Mouse (Mus musculus) liver, embryonic 16.5 days (tissue): ENCODE results near the gene Acox3. TPM values are rescaled to one million over a fixed set of nuclear protein-coding genes. Genes with fewer than 3 reads are reported as not detected.

Experiments
- ATAC-seq: fragments of 200-750 bp; cut with Nextera tagmentation; 2 replicates; pipeline ENCODE4 v1.8.0; 2017; ENCODE audit warnings: low read depth, mild to moderate bottlenecking, moderate number of reproducible peaks, moderate library complexity
- H3K27ac ChIP-seq: fragments of 300-500 bp; sonication (generic); 2 replicates; pipeline ENCODE4 v1.5.1; 2014; ENCODE audit warnings: mild to moderate bottlenecking, low read length
- H3K27me3 ChIP-seq: fragments of 300-500 bp; sonication (generic); 2 replicates; pipeline ENCODE4 v1.6.1; 2014; ENCODE audit warnings: low read depth, low read length, mixed read lengths; ENCODE audit not compliant: control insufficient read depth, insufficient read depth
- H3K36me3 ChIP-seq: fragments of 300-500 bp; sonication (generic); 2 replicates; pipeline ENCODE4 v1.6.1; 2014; ENCODE audit warnings: mild to moderate bottlenecking; ENCODE audit not compliant: control insufficient read depth, insufficient read depth
- H3K4me1 ChIP-seq: fragments of 300-500 bp; sonication (generic); 2 replicates; pipeline ENCODE4 v1.6.1; 2014; ENCODE audit warnings: low read depth, low read length, mixed read lengths; ENCODE audit not compliant: control insufficient read depth
- H3K4me2 ChIP-seq: fragments of 300-500 bp; sonication (generic); 2 replicates; pipeline ENCODE4 v1.6.1; 2014; ENCODE audit warnings: low read depth, low read length, mixed read lengths
- H3K4me3 ChIP-seq: fragments of 300-500 bp; sonication (generic); 2 replicates; pipeline ENCODE4 v1.5.1; 2014; ENCODE audit warnings: low read depth, mild to moderate bottlenecking, low read length
- H3K9ac ChIP-seq: fragments of 300-500 bp; sonication (generic); 2 replicates; pipeline ENCODE4 v1.6.1; 2014; ENCODE audit warnings: low read depth, low read length
- H3K9me3 ChIP-seq: fragments of 300-500 bp; sonication (generic); replicated peaks from 2 replicates; pipeline ENCODE4 v1.6.1; 2016; ENCODE audit warnings: low read length; ENCODE audit not compliant: control insufficient read depth
- WGBS: fragments of 180-500 bp; shearing (Covaris S2); extraction: QIAGEN DNeasy Blood & Tissue Kit; methylation state at CpG from one replicate; pipeline ENCODE4 v1.1.7; 2014; ENCODE audit not compliant: insufficient replicate concordance; 5-methylcytosine and 5-hydroxymethylcytosine counted together
- polyA plus RNA-seq: library from polyadenylated mRNA; unstranded; fragments of >200 nt; fragmentation: Nextera tagmentation; extraction: Ambion mirVana; gene quantifications from 2 replicates; pipeline ENCODE4 v1.2.1, GENCODE M21; 2015

Gene Acox3
- polyA plus RNA-seq, 1 experiment from 2014 or later: 4.4 TPM

- Histone ChIP-seq H3K36me3 (peaks cover 6% of the 10 kb centered on the region), H3K9me3 (no peaks in the 10 kb centered on the region), H3K27me3 (no peaks in the 10 kb centered on the region), H3K27ac (no peak overlapping the region), H3K4me1 (no peaks in the 10 kb centered on the region), H3K9ac (no peak overlapping the region), H3K4me3 (no peak overlapping the region), H3K4me2 (no peak overlapping the region)
- ATAC-seq: no peak
- WGBS: 71% methylated on average over 8 of the region's 8 CpGs
Observed at GRCm38 (mm10) chr5:35601526-35601925, 18.7 kb downstream of the Acox3 start.

- H3K9ac ChIP-seq: no peak overlapping the region
- H3K4me1 ChIP-seq: no peaks in the 10 kb centered on the region
- no peak overlapping the region for H3K4me3 ChIP-seq
- WGBS: 58% methylated on average over 7 of the region's 7 CpGs
- ATAC-seq: no peak
- no peak overlapping the region for H3K27ac ChIP-seq
- H3K27me3 ChIP-seq: no peaks in the 10 kb centered on the region
- H3K36me3 ChIP-seq: no peaks in the 10 kb centered on the region; the same call in 1 of the 2 replicates
- H3K4me2 ChIP-seq: no peak overlapping the region
- H3K9me3 ChIP-seq: no peaks in the 10 kb centered on the region
Observed at GRCm38 (mm10) chr5:35605355-35605754, 22.5 kb downstream of the Acox3 start.

GRCm38 (mm10) chr5:35606800-35607199 is 24.0 kb downstream of the Acox3 start:
- no peak for ATAC-seq
- no peak overlapping the region for H3K9ac ChIP-seq
- no peaks in the 10 kb centered on the region for H3K36me3 ChIP-seq
- no peak overlapping the region for H3K4me3 ChIP-seq
- no peaks in the 10 kb centered on the region for H3K4me1 ChIP-seq
- no peaks in the 10 kb centered on the region for H3K27me3 ChIP-seq
- no peak overlapping the region for H3K4me2 ChIP-seq
- no peak overlapping the region for H3K27ac ChIP-seq
- WGBS: 72% methylated on average over 7 of the region's 7 CpGs
- H3K9me3 ChIP-seq: no peaks in the 10 kb centered on the region

GRCm38 (mm10) chr5:35607784-35608183 is 24.9 kb downstream of the Acox3 start:
- Histone ChIP-seq H3K27me3 (no peaks in the 10 kb centered on the region), H3K36me3 (no peaks in the 10 kb centered on the region), H3K4me1 (no peaks in the 10 kb centered on the region), H3K4me2 (no peak overlapping the region), H3K9me3 (no peaks in the 10 kb centered on the region), H3K9ac (no peak overlapping the region), H3K27ac (no peak overlapping the region), H3K4me3 (no peak overlapping the region)
- ATAC-seq: no peak
- WGBS: 62% methylated on average over 7 of the region's 7 CpGs

GRCm38 (mm10) chr5:35608559-35608958 is 25.7 kb downstream of the Acox3 start:
- no peak for ATAC-seq
- Histone ChIP-seq H3K9me3 (no peaks in the 10 kb centered on the region), H3K4me3 (no peak overlapping the region), H3K36me3 (no peaks in the 10 kb centered on the region), H3K27ac (no peak overlapping the region; the same call in 1 of the 2 replicates), H3K27me3 (no peaks in the 10 kb centered on the region), H3K4me2 (no peak overlapping the region), H3K9ac (no peak overlapping the region), H3K4me1 (no peaks in the 10 kb centered on the region)
- 56% methylated on average over 5 of the region's 5 CpGs for WGBS

- H3K4me3 ChIP-seq: no peak overlapping the region
- no peaks in the 10 kb centered on the region for H3K4me1 ChIP-seq
- H3K36me3 ChIP-seq: no peaks in the 10 kb centered on the region
- no peak overlapping the region for H3K27ac ChIP-seq
- H3K27me3 ChIP-seq: no peaks in the 10 kb centered on the region
- H3K9me3 ChIP-seq: no peaks in the 10 kb centered on the region
- 45% methylated on average over 12 of the region's 12 CpGs for WGBS
- H3K9ac ChIP-seq: no peak overlapping the region
- no peak overlapping the region for H3K4me2 ChIP-seq
- ATAC-seq: 0 out of 2 replicates have a peak, but pooled peaks have one; percentile 16
Observed at GRCm38 (mm10) chr5:35609381-35609780, 26.5 kb downstream of the Acox3 start.

GRCm38 (mm10) chr5:35609971-35610370 is 27.1 kb downstream of the Acox3 start:
- ATAC-seq: no peak
- Histone ChIP-seq H3K27ac (no peak overlapping the region), H3K4me3 (no peak overlapping the region), H3K9me3 (no peaks in the 10 kb centered on the region), H3K36me3 (no peaks in the 10 kb centered on the region), H3K4me1 (no peaks in the 10 kb centered on the region), H3K4me2 (no peak overlapping the region), H3K9ac (no peak overlapping the region), H3K27me3 (no peaks in the 10 kb centered on the region)
- WGBS: 45% methylated on average over 2 of the region's 2 CpGs

GRCm38 (mm10) chr5:35610381-35610780 is 27.5 kb downstream of the Acox3 start:
- 79% methylated on average over 7 of the region's 7 CpGs for WGBS
- no peak for ATAC-seq
- H3K4me1 ChIP-seq: no peaks in the 10 kb centered on the region

GRCm38 (mm10) chr5:35611170-35611569 is 28.3 kb downstream of the Acox3 start:
- Histone ChIP-seq H3K27me3 (no peaks in the 10 kb centered on the region), H3K4me2 (no peak overlapping the region), H3K9ac (no peak overlapping the region), H3K27ac (no peak overlapping the region), H3K4me1 (no peaks in the 10 kb centered on the region), H3K4me3 (no peak overlapping the region), H3K36me3 (no peaks in the 10 kb centered on the region), H3K9me3 (no peaks in the 10 kb centered on the region)
- ATAC-seq: no peak
- 60% methylated on average over 9 of the region's 9 CpGs for WGBS

More at GRCm38 (mm10) chr5:35610381-35610780, 27.5 kb downstream of the Acox3 start:
- Histone ChIP-seq H3K27me3 (no peaks in the 10 kb centered on the region), H3K9ac (no peak overlapping the region), H3K27ac (no peak overlapping the region), H3K36me3 (no peaks in the 10 kb centered on the region), H3K4me3 (no peak overlapping the region), H3K4me2 (no peak overlapping the region), H3K9me3 (no peaks in the 10 kb centered on the region)
